Mouse (Mus musculus) activated CD4-positive, CD25-positive, alpha-beta regulatory T cell, adult 4 months (primary cell): Measurements from ENCODE around the gene Tubb5. TPM values are rescaled to one million over a fixed set of nuclear protein-coding genes. Genes with fewer than 3 reads are reported as not detected.
"Not testable (repeated sequence)": the region's sequence is repeated elsewhere in the genome, so short reads cannot be mapped to it uniquely, and the experiment has no call there.

Source experiments
- ATAC-seq: one replicate; pipeline ENCODE4 v1.8.0; 2017
- polyA plus RNA-seq, 2 experiments: library from polyadenylated mRNA; unstranded; fragments of 100-300 nt; shearing (Covaris generic); gene quantifications; one replicate each; pipeline ENCODE4 v1.2.1; 2017

The Tubb5 gene
- polyA plus RNA-seq, 2 experiments from 2014 or later, result 410 to 652 TPM

GRCm38 (mm10) chr17:35860831-35861197, 22.7 kb upstream of the Tubb5 start:
- no peak for ATAC-seq

GRCm38 (mm10) chr17:35859835-35860234, 21.7 kb upstream of the Tubb5 start:
- no peak for ATAC-seq

- no peak for ATAC-seq
Measured at GRCm38 (mm10) chr17:35859371-35859770, 21.3 kb upstream of the Tubb5 start.

- no peak for ATAC-seq
Measured at GRCm38 (mm10) chr17:35850974-35851373, 12.9 kb upstream of the Tubb5 start.

GRCm38 (mm10) chr17:35848112-35848511, 10.0 kb upstream of the Tubb5 start:
- ATAC-seq, result no peak

GRCm38 (mm10) chr17:35843514-35843913, 5.4 kb upstream of the Tubb5 start:
- ATAC-seq, result no peak

- no peak for ATAC-seq
Measured at GRCm38 (mm10) chr17:35842006-35842405, 3.9 kb upstream of the Tubb5 start.

GRCm38 (mm10) chr17:35841076-35841950, 3.2 kb upstream of the Tubb5 start, which contains the start of gene Mdc1:
Mdc1 (plus strand) TSS chr17:35841515.
- peak; percentile 82 for ATAC-seq

GRCm38 (mm10) chr17:35840561-35840960, 2.5 kb upstream of the Tubb5 start:
- ATAC-seq, result no peak

GRCm38 (mm10) chr17:35839002-35839401, 896 bp upstream of the Tubb5 start:
- ATAC-seq, result not testable (repeated sequence)

- ATAC-seq, result no peak
Measured at GRCm38 (mm10) chr17:35838570-35838969, 464 bp upstream of the Tubb5 start.

GRCm38 (mm10) chr17:35837487-35837886, 619 bp downstream of the Tubb5 start:
- no peak for ATAC-seq

- no peak for ATAC-seq
Measured at GRCm38 (mm10) chr17:35836991-35837422, 1.1 kb downstream of the Tubb5 start.

GRCm38 (mm10) chr17:35836178-35836965, 1.7 kb downstream of the Tubb5 start:
- ATAC-seq, result no peak

GRCm38 (mm10) chr17:35835424-35836140, 2.5 kb downstream of the Tubb5 start:
- ATAC-seq, result no peak

GRCm38 (mm10) chr17:35834696-35835422, 3.2 kb downstream of the Tubb5 start:
- no peak for ATAC-seq

GRCm38 (mm10) chr17:35833894-35834293, 4.2 kb downstream of the Tubb5 start:
- ATAC-seq, result no peak

- ATAC-seq, result no peak
Measured at GRCm38 (mm10) chr17:35833239-35833751, 4.8 kb downstream of the Tubb5 start.

GRCm38 (mm10) chr17:35832400-35833238, 5.5 kb downstream of the Tubb5 start:
- ATAC-seq, result no peak

- ATAC-seq, result peak; percentile 93
Measured at GRCm38 (mm10) chr17:35829737-35830136, 8.4 kb downstream of the Tubb5 start.
